Mouse (Mus musculus) kidney, adult 9 months (tissue): Measurements from ENCODE around the gene Cpeb3.
"Not testable (repeated sequence)": the region's sequence is repeated elsewhere in the genome, so short reads cannot be mapped to it uniquely, and the experiment has no call there.

Source experiments
- DNase-seq: peaks from one replicate; pipeline ENCODE4 v3.0.0; 2022

Gene Cpeb3

DNA sequence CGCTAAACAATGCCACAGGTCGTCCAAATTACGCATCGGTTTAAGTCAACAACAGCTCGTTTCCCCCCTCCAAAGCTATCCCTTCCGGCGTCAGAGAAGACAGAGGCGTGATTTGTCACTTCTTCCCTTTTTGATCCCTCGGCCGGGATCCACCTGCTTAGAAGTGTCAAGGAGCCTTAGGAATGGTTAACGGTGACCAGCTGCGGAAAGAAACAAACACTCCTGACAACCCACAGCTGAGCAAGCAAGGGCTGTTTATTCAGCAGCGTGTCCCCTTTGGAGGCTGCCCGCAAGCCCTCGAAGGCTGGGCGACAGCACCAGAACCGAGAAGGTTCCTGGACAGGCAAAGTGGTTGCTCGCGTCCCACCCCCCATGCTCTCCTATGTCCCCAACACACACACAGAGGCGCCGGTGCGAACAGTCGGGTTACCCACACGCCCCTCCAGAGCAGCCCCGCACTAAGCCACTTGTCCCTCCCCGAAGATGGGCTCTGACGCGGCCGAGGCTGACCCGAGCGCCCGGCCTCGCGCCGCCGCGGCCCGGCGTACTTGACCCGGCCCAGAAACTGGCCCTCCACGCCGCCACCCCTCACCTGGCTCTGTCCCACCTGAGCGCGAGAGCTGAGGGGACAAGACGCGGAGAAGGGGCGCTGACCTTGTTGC is 1.6 kb downstream of the Cpeb3 start:
- peak; percentile 62 for DNase-seq

DNA sequence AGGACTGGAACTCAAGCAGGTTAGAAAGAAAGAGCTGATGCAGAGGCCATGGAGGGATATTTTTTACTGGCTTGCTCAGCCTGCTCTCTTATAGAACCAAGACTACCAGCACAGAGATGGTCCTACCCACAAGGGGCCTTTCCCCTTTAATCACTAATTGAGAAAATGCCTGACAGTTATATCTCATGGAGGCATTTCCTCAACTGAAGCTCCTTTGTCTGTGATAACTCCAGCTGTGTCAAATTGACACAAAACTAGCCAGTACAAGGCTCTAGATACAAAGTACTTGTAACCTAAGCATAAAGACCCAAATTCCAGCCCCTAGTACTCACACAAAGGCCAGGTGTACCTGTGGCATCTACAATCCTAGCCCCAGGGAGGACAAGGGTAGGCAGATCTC is 3.2 kb downstream of the Cpeb3 start:
- not testable (repeated sequence) for DNase-seq

DNA sequence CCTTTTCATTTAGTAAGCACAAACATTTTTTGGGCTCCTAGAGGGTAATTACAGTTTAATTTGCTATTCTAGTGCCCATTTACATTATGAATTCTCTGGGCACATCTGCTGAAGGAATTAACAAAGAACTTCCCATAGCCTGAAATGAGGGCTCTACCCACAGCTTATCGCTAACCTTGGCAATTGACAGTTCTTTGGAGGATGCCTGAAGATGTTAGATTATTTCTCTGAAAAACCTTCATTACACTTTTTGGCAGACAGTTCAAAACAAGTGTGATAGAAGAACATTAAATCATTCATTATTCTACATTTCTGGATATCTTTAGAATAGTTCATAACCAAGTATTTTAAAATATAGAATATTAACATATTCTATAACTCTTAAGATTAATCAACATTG is 5.0 kb downstream of the Cpeb3 start:
- DNase-seq: no peak

DNA sequence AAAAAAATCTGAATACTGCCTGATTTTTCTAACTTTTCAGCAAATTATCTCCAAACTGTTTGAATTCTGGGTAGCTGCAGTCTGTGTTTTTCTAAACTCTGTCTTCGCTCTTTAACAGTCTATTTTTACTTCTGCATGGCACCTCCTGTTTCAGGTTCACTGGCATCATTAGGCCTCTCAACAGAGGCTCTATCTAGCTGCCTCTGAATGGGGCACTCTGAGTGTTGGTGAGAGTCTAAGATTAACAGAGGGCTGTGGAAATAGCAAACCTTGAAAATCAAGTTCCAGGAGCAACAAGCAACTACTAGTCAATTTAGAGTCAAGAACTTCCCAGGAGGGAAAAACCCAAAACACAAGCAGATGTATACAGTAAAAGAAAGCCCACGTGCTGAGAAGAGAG is 8.5 kb downstream of the Cpeb3 start:
- DNase-seq: peak; percentile 31

DNA sequence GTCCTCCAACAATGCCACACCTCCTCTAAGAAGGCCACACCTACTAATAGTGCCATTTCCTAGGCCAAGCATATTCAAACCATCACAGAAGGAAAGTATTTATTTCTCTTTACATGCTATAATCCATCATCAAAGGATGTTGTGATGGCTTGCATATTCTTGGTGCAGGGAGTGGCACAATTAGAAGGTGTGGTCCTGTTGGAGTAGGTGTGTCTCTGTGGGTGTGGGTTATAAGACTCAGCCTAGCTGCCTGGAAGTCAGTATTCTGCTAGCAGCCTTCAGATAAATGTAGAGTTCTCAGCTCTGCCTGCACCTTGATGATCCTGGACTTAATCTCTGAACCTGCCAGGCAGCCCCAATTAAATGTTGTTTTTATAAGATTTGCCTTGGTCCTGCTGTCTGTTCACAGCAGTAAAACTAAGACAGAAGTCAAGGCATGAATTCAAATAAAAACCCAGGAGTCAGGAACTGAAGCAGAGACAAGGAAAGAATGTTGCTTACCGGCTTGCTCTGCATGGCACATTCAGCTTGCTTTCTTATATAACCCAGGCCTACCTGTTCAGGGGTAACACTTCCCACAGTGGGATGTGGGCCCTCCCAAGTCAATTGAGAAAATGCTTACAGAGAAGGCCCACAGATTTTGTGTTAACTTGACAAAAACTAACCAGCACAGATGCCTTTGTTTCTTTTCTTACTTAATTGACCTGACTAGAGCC is 10.1 kb downstream of the Cpeb3 start:
- DNase-seq: no peak

DNA sequence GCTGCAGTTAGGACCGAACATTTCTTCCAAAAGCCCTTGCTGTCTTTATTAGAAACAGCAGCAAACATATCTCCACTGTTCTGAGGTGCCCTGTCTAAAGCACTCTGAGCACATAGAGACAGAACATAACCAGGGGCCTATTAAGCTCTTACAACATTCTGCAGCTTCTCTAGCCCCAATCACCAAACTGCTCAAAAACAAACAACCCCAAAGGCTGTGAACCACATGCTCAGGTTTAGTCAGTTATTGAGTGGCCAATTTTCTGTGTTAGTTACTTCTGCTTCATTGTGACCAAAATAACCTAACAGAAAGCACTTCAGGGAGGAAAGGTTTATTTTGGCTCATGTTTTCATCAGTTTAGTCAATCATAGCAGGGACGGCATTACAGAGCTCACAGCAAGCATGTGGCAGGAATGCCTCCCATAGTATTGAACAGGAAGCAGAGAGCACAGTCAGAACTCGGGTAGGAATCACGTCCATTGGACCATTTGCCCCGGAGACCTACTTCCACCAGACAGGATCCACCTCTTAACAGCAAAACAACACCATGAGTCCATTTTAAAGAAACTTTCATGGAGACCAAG is 15.8 kb downstream of the Cpeb3 start:
- peak; percentile 26 for DNase-seq

DNA sequence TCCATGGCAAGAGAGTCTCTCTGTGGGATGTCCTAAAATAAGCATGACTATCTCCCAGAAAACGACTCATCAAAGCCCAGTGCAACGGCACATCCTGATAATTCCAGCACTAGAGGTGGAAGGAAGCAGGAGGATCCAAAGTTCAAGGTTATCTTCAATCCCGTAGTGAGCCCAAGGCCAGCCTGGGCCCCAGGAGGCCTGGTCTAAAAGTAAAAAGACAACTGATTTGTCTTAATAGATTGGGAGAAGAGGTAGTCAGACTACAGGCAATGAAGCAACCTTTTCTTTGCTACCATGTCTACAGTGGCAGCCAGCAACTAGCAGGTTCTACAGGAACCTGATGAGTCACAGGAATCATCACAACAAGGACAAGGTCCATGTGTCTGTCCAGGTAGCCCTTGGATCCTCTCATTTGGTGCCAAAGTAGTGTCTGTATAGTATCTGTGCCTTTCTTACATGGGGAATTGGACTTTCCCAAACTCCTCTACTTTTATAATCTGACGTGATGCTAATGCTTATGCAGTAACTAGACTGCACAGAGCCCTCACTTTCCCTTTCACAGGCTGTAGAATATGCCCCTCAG is 19.9 kb downstream of the Cpeb3 start:
- no peak for DNase-seq

DNA sequence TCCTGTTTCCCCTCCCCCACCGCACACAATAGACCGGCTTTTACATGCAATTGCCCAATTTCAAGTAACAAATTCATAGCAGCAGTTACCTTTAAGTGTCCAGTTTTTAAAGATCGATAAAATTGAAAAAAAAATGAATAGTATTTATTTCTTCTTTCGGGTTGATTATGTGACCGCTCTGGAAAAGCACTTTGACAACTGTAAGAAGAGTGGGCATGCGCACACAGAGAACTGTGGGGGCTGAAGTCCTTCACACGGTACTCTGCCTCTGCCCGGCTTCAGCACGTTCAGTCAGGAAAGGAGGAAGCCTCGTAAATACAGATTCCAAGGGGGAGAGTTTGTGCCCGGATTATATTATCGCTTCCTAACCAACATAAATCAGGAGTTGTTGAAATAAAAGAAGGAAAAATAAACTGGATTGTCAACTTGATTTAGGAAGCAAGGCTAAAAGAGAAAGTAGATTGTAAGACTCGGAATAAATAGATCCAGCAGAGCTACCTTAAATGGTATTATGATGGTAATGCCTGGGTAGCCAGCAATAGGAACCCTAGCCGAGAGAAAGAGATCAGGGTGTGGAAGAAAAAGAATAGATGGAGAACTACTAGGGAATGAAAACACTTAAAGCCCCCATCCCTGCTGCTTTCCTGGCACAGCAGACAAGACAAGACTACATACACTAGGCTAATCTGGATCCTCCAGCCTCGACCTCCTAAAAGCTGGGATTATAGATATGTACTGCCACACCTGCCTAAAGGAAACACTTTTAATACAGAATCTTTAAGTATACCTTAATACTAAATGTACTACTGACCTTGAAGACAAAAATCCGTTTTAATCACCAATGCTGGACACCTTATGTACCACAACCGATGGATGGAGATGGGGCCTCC is 30.3 kb downstream of the Cpeb3 start:
- DNase-seq: peak; percentile 83

DNA sequence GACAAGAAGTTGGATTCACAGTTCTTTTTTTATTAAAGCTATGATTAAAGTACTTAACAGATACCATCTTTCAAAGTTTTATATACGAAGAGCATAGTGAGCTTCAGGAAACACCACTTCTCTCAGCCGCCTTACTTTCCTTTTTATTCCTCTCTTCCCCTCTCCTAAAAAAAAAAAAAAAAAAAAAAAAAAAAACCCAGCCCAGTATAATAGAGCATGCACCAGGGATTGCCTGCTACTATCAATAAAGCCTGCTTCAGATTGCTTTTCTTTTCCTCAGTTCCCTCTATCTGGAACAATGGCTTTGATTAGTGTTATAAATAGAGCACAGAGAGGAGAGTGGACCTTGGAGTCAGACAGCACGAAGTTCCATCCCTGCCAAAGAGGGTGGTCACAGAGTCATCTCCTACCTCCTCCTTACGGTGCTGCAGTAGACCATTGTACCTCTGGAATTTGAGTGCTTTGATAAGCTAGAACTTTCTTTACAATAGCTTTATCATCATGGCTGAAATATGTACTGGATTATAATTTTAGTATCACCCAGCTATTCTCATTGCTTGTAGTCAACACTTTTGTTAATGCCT is 31.4 kb downstream of the Cpeb3 start:
- peak; percentile 50 for DNase-seq

DNA sequence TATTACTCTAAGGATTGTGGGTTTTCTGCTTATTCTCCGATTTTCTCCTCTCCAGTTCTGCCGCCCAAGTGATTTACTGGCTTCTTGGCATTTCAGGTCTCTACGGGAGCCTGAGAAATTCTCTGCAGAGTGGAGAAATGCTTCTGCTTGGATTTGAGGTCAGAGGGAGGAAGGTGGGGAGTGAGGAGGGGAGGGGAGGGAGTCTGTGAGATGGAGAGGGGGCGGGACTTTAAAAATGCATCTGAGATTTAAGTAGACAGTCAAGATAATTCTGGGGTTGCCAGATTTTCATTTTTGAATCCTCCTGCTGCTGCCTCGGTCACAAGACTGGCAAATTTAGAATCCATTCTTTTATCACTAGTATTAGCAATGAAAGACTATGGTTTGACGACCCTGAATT is 32.5 kb downstream of the Cpeb3 start:
- peak; percentile 61 for DNase-seq

DNA sequence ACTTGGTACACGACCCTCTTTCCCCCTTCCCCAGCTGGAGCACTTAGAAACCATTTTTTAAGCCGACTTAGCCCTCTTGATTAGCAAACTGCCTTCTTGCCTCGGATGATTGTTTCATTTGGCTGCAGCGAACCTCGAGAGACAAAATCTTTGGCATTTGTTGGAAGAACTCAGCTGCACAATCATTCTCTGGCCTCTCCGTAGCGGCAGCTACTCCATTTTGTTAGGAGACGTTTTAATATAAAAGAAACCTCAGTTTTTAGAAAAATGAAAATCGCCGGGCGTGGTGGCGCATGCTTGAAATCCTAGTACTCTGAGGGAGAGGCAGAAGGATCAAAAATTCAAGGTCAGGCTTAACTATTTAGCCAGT is 33.0 kb downstream of the Cpeb3 start:
- no peak for DNase-seq

DNA sequence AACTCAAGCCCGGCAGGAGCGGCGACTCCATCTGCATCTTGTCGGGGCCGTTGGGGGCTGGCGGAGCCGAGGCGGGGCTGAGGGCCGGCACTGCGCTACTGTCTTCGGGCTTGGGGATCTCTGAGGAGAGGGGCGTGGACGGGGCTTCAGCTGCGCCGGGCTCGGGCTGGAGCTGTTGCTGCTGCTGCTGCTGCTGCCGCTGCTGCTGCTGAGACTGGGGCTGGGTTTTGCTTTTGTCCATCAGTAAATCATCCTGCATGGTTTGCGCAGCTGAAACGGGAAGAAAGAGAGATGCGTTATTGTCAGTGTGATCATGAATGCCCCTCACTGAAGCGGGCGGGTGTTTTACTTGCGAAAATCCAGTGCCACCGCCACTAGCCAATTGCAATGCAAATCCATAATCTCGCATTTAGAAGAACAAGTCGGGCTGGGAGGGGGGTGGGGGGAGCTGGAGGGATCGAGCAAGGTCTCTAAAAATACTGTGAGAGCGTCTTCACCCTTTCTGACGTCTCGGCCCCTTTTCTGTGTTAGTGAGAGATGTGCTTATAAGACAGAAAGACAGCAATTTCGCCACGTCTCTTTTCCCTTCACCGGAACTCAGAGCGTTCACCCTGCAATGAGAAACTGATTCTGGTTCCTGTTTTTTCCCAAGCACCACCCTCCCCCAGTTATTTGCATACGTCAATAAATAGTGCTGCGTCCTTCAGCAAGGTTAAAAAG is 33.5 kb downstream of the Cpeb3 start:
- DNase-seq: peak; percentile 87

DNA sequence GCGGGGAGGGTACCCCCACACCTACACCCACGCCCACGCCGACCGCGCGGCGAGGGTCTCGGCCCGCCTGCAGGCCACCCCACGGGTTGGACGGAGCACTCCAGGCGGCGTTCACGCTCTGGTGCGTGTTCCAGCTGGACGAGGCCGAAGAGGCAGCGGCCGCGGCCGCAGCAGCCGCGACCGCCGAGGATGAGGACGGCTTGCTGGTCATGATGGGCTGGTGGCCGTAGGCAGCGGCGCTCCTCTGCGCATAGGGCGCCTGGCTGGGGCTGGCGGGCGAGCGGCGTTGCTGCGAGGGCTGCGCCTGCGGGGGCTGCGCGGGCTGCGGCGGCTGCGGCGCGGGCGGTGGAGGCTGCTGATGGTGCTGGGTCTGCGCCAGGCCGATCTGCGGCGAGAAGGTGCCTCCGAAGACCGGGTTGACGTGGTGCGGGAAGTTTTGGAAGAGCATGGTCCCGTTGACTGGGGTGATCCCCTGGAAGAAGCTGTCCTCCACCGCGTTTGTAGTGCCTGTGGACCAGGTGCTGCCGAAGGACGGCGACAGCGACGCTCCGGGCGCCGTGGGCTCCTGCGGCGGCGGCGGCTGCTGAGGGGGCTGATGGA is 34.2 kb downstream of the Cpeb3 start:
- peak; percentile 32 for DNase-seq

DNA sequence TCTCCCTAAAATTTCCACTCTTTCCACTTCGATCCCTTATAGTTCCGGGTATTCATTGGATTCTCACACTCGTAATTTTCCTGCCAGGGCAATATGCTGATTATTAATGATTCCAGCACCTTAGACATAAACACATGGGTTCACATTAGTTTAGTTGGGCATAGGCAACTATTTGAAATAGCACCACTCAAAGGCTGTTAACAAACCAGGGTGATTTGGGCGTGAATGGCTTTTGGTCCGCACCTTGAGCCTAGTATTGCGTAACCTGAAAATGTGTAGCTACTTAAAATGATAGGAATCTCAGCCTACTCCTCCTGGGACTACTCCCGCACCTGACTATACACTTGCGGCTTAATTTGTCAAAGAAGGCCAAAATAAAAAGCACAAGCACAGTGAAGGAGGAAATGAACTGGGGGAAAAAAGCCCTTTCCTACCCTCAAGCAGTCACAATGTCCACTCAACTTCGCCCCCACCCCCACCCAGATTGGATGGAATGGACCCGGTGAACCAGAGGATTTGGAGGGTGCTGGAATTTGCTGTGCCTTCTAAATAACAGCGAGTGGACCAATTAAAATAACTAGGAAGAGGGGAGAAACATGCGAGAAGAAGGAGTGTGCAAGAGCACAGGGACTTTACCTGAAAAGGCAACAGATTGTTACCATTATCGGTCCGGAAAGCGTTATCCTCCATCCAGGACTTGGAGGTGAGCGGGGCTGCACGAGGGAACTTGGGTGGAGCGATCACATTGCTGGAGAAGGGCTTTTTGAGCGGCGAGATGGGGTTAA is 34.9 kb downstream of the Cpeb3 start:
- peak; percentile 70 for DNase-seq

DNA sequence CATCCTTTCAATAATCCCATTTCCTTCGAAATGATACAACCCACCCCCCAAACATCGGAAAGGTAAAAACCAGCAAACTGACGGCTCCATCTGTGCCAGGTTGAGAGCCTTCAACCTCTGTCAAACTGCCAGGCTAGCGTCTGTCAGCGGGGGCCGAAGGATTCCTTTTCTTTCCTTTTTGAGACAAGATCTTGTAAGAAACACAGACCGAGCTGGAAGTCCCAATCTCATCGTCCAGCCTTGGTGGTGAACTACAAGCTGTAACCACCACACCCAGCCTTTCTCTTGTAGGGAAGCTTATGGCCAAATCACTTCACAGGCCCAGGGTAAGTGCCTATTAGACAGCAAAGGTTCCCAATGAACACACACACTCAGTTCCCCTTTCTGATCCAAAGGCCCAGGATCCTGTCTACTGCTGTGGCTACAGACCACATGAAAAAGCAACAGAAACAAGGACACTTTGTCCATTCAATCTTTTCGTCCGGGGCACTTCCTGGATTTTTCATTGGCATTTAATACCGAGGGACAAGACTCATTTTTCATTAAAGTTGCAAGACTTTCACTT is 35.8 kb downstream of the Cpeb3 start:
- DNase-seq: peak; percentile 30

DNA sequence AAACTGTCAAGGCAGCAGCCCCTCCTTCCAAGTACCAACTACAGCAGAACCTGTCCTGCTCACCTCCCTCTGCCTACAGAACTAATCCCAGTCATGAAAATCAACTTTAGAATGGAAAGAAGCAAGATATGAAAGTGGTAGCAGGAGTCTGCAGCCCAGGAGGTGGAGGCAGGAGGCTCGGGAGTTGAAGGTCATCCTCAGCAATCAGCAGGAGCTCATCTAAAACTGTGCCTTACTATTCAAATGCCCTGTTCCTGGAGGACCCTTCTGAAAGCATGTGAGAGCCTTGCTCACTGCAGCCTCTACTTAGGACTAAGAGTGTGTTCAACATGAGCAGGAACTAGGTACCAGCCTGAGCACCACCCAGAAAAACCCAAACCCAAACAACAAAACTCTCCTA is 36.3 kb downstream of the Cpeb3 start:
- no peak for DNase-seq

DNA sequence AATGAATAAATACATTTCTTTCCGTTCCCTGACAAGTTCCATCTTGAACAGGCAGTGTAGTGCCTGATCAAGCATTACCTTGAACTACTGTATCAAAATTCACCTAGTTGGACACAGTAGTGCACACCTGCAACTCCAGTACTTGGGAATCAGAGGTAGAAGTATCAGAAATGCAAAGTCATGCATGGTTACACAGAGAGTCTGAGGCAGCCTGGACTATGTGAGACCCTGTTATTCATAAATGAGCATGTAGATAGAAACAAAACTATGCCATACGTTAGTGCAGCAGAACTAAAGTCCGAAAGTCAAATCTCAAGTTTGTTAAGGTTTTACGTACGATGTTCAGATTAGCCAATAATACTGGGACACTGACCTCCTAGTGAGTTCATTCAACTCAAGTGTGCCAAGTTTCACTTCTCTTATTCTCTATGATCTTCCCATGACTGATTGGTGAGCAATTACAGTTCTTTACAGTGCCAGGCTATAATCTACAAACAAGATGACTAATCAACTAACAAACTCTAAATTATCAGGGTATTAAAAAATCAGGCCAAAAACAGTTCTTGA is 51.5 kb downstream of the Cpeb3 start:
- DNase-seq: peak; percentile 44

DNA sequence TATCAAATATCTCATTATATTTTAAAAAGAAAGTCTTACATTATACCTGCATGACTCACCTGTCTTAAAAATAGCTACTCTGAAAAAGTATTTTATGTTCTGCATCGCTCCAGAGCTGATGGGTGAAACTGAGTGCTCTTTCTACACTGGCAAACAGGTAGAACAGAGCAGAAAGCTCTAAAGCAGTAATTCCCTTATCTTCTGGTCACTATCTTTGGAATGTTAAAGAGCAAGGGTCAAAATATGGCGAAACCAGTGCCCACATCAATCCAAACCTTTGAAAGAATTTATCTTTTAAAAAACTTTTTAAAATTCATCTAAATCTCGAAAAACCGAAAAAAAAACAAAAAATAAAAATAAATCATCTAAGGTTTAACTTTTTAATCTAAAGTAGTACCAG is 52.4 kb downstream of the Cpeb3 start:
- no peak for DNase-seq

DNA sequence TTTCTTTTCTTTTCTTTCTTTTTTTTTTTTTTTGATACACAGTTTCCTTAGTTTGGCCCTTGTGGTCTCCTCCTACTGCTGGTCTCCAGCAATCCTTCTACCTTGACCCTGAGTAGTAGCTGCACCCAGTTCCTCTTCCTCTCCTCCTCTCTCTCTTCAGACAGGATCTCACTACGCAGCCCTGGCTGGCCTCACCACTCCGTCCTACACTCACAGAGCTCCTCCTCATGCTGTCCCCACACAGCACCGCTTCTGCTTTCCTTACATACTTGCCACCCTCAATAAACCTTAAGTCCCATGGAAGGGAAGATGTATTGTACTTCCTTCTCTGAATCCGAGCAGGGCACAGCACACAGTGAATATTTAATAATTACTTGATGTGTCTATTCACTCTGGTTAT is 61.3 kb downstream of the Cpeb3 start:
- DNase-seq: no peak

DNA sequence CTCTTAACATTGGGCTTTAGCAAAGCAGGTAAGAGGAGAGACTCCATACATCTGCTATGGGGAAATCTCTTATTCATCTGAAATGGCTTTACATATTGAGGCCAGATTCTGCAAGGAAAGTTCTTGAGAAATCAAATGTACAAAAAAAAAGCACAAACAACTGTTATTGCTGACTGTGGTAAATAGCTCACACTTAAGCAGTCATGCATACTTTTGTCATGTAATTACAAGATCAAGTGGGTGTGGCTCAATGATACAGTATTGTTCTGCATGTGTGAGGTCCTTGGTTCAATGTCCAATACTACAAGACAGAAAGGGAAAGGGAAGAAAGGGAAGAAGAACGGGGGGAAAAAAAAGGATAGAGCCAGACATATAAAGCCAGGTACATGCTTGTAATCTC is 62.6 kb downstream of the Cpeb3 start:
- DNase-seq: no peak
